Mouse (Mus musculus) lung, embryonic 14.5 days (tissue): ENCODE results near the gene Sec14l3. TPM values are rescaled to one million over a fixed set of nuclear protein-coding genes. Genes with fewer than 3 reads are reported as not detected.

ENCODE experiments used
- ATAC-seq: fragments of 200-750 bp; cut with Nextera tagmentation; 2 replicates; pipeline ENCODE4 v1.8.0; 2017; ENCODE audit warnings: mild to moderate bottlenecking, moderate TSS enrichment, moderate library complexity; ENCODE audit not compliant: insufficient read depth
- DNase-seq: peaks from one replicate; pipeline ENCODE4 v3.0.0-alpha.2; 2015
- H3K27ac ChIP-seq: fragments of 300-500 bp; sonication (generic); 2 replicates; pipeline ENCODE4 v1.5.1; 2014; ENCODE audit warnings: low read depth, mild to moderate bottlenecking, moderate library complexity
- H3K27me3 ChIP-seq: fragments of 300-500 bp; sonication (generic); 2 replicates; pipeline ENCODE4 v1.6.1; 2014; ENCODE audit warnings: low read length, control low read depth; ENCODE audit not compliant: insufficient read depth
- H3K36me3 ChIP-seq: fragments of 300-500 bp; sonication (generic); 2 replicates; pipeline ENCODE4 v1.6.1; 2014; ENCODE audit warnings: control low read depth; ENCODE audit not compliant: insufficient read depth
- H3K4me1 ChIP-seq: fragments of 300-500 bp; sonication (generic); 2 replicates; pipeline ENCODE4 v1.6.1; 2014; ENCODE audit warnings: antibody characterized with exemption, control low read depth; ENCODE audit not compliant: insufficient read depth
- H3K4me2 ChIP-seq: fragments of 300-500 bp; sonication (generic); 2 replicates; pipeline ENCODE4 v1.6.1; 2014; ENCODE audit warnings: mild to moderate bottlenecking
- H3K4me3 ChIP-seq: fragments of 300-500 bp; sonication (generic); 2 replicates; pipeline ENCODE4 v1.5.1; 2014; ENCODE audit warnings: low read depth, low read length
- H3K9ac ChIP-seq: fragments of 300-500 bp; sonication (generic); 2 replicates; pipeline ENCODE4 v1.6.1; 2014
- H3K9me3 ChIP-seq: fragments of 300-500 bp; sonication (generic); 2 replicates; pipeline ENCODE4 v1.6.1; 2016; ENCODE audit warnings: low read depth, low read length, control low read depth
- CTCF ChIP-seq: IDR thresholded peaks from 2 replicates; pipeline ENCODE4 v1.5.1; 2016; ENCODE audit warnings: antibody characterized with exemption, low read depth
- WGBS: fragments of 180-500 bp; shearing (Covaris S2); extraction: QIAGEN DNeasy Blood & Tissue Kit; methylation state at CpG from one replicate; pipeline ENCODE4 v1.1.7; 2014; 5-methylcytosine and 5-hydroxymethylcytosine counted together
- polyA plus RNA-seq: library from polyadenylated mRNA; unstranded; fragments of >200 nt; fragmentation: Nextera tagmentation; extraction: Ambion mirVana; gene quantifications from 2 replicates; pipeline ENCODE4 v1.2.1, GENCODE M21; 2014

Sec14l3 gene
- polyA plus RNA-seq, 1 experiment from 2014 or later = 1.2 TPM

DNA sequence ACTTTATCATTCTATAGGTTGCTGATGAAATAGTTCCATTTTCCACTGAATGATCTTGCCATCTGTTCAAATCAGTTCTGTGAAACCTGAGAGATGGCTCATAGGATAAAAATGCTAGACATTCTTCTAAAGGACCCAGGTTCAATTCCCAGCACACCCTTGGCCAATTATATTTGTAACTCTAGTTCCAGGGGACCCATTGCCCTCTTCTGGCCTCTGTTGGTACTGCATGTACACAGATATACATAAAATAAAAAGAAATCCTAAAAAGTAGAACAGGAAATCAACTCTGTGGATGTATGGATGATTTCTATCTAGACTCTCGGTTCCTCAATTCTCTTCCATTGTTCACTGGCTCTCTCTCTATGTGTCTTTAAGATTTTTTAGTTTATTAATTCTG lies 62.4 kb downstream of the Sec14l3 start:
- H3K9me3 ChIP-seq = no peaks in the 10 kb centered on the region
- no peak overlapping the region for H3K9ac ChIP-seq
- no peak; the same call in 1 of the 2 replicates for TF ChIP-seq CTCF
- no peak overlapping the region for H3K4me3 ChIP-seq
- no peaks in the 10 kb centered on the region for H3K4me1 ChIP-seq
- DNase-seq (no peak), ATAC-seq (no peak)
- H3K27ac ChIP-seq = no peak overlapping the region
- no peak overlapping the region for H3K4me2 ChIP-seq
- no peaks in the 10 kb centered on the region for H3K36me3 ChIP-seq
- no peaks in the 10 kb centered on the region for H3K27me3 ChIP-seq
- 95% methylated on average over 1 of the region's 1 CpGs for WGBS

Other genes starting within 250 kb of the Sec14l3 start
- gene Osbp2, start 200.9 kb upstream of the Sec14l3 start, polyA plus RNA-seq = 0.12 and 0.46 TPM in 2 replicates
- 0.14 TPM in 1 of 2 replicates, not detected in the other for gene 4921536K21Rik, start 169.7 kb upstream of the Sec14l3 start, polyA plus RNA-seq
- 8.8 and 11.0 TPM in 2 replicates for gene Dusp18, start 169.6 kb upstream of the Sec14l3 start, polyA plus RNA-seq
- gene Slc35e4, start 150.2 kb upstream of the Sec14l3 start, polyA plus RNA-seq = 1.9 and 2.7 TPM in 2 replicates
- gene Tcn2, start 132.7 kb upstream of the Sec14l3 start, polyA plus RNA-seq = 37.9 and 43.2 TPM in 2 replicates
- 77.2 and 82.0 TPM in 2 replicates for gene Pes1, start 100.9 kb upstream of the Sec14l3 start, polyA plus RNA-seq
- 0.16 TPM in 2 replicates for gene 4930556J24Rik, start 88.1 kb upstream of the Sec14l3 start, polyA plus RNA-seq
- gene Gal3st1, start 81.2 kb upstream of the Sec14l3 start, polyA plus RNA-seq = 4.6 and 5.3 TPM in 2 replicates
- gene Sec14l4, start 33.4 kb upstream of the Sec14l3 start, polyA plus RNA-seq = 3.8 and 4.2 TPM in 2 replicates
- 8.6 and 10.8 TPM in 2 replicates for gene Mtfp1, start 30.6 kb downstream of the Sec14l3 start, polyA plus RNA-seq
- gene Sec14l2, start 58.6 kb downstream of the Sec14l3 start, polyA plus RNA-seq = 1.5 and 1.9 TPM in 2 replicates
- gene Rnf215, start 70.4 kb downstream of the Sec14l3 start, polyA plus RNA-seq = 32.6 and 33.0 TPM in 2 replicates
- gene Ccdc157, start 95.5 kb downstream of the Sec14l3 start, polyA plus RNA-seq = 5.3 and 6.6 TPM in 2 replicates
- gene Sf3a1, start 95.5 kb downstream of the Sec14l3 start, polyA plus RNA-seq = 64.1 and 68.7 TPM in 2 replicates
- gene Tbc1d10a, start 121.9 kb downstream of the Sec14l3 start, polyA plus RNA-seq = 19.6 and 20.9 TPM in 2 replicates
- gene Castor1, start 153.4 kb downstream of the Sec14l3 start, polyA plus RNA-seq = 1.9 and 2.1 TPM in 2 replicates
- not detected in 2 replicates for gene Osm, start 171.6 kb downstream of the Sec14l3 start, polyA plus RNA-seq
- 0.12 and 0.33 TPM in 2 replicates for gene Lif, start 192.7 kb downstream of the Sec14l3 start, polyA plus RNA-seq